Mouse (Mus musculus) embryonic facial prominence, embryonic 14.5 days (tissue): ENCODE measurements at regions not wholly inside any gene's neighbourhood (a gene's known extent, or its start where the extent isn't known, plus 50 kb on each side); places are given as distances from the start of the nearest gene placed in this dataset.
"Not testable (repeated sequence)": the region's sequence is repeated elsewhere in the genome, so short reads cannot be mapped to it uniquely, and the experiment has no call there.

Experiments
- ATAC-seq: fragments of 200-750 bp; cut with Nextera tagmentation; 2 replicates; pipeline ENCODE4 v1.8.0; 2017; ENCODE audit warnings: low read depth, moderate number of reproducible peaks, moderate TSS enrichment
- DNase-seq: peaks from one replicate; pipeline ENCODE4 v3.0.0-alpha.2; 2015; ENCODE audit warnings: low spot score
- H3K27ac ChIP-seq: fragments of 300-500 bp; sonication (generic); replicated peaks from 2 replicates; pipeline ENCODE4 v1.5.1; 2014; ENCODE audit warnings: low read depth, mild to moderate bottlenecking, low read length, moderate library complexity
- H3K27me3 ChIP-seq: fragments of 300-500 bp; sonication (generic); replicated peaks from 2 replicates; pipeline ENCODE4 v1.6.1; 2014; ENCODE audit warnings: low read length; ENCODE audit not compliant: control insufficient read depth, insufficient read depth
- H3K36me3 ChIP-seq: fragments of 300-500 bp; sonication (generic); 2 replicates; pipeline ENCODE4 v1.6.1; 2014; ENCODE audit warnings: low read length, mixed read lengths; ENCODE audit not compliant: control insufficient read depth, insufficient read depth
- H3K4me1 ChIP-seq: fragments of 300-500 bp; sonication (generic); 2 replicates; pipeline ENCODE4 v1.6.1; 2014; ENCODE audit warnings: antibody characterized with exemption, low read length; ENCODE audit not compliant: control insufficient read depth, insufficient read depth
- H3K4me2 ChIP-seq: fragments of 300-500 bp; sonication (generic); 2 replicates; pipeline ENCODE4 v1.6.1; 2014; ENCODE audit warnings: low read depth, mild to moderate bottlenecking, low read length, moderate library complexity, mixed read lengths
- H3K4me3 ChIP-seq: fragments of 300-500 bp; sonication (generic); 2 replicates; pipeline ENCODE4 v1.5.1; 2014; ENCODE audit warnings: low read depth, mild to moderate bottlenecking, low read length
- H3K9ac ChIP-seq: fragments of 300-500 bp; sonication (generic); 2 replicates; pipeline ENCODE4 v1.6.1; 2014; ENCODE audit warnings: low read depth, mild to moderate bottlenecking, low read length, moderate library complexity, mixed read lengths
- H3K9me3 ChIP-seq: fragments of 300-500 bp; sonication (generic); 2 replicates; pipeline ENCODE4 v1.6.1; 2016; ENCODE audit warnings: low read length; ENCODE audit not compliant: control insufficient read depth
- WGBS: fragments of 180-500 bp; shearing (Covaris S2); extraction: QIAGEN DNeasy Blood & Tissue Kit; methylation state at CpG from one replicate; pipeline ENCODE4 v1.1.7; 2014; 5-methylcytosine and 5-hydroxymethylcytosine counted together

DNA sequence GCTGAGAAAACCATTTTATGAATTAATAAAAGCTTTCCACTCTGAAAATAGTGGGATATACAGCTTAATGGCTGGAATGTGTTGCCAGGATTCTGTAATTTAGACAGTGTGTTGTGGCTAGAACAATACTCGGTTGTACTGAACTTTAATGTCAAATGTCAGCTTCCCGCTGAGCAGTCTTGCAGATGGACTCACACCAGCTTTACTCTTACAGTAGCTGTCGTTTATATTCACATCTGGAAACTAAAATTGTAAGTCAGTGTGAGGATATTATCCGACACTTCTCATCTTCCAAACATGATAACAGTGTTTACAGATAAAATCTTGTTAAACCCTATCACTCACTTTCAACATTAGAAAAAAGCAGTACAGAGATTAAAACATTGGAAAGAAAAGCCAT lies 328.3 kb upstream of the Gje1 start:
- 40% methylated on average over 4 of the region's 4 CpGs for WGBS
- H3K4me2 ChIP-seq = no peak overlapping the region
- H3K36me3 ChIP-seq = no peaks in the 10 kb centered on the region
- no peaks in the 10 kb centered on the region for H3K27me3 ChIP-seq
- no peaks in the 10 kb centered on the region for H3K9me3 ChIP-seq
- H3K9ac ChIP-seq = no peak overlapping the region
- no peaks in the 10 kb centered on the region for H3K4me1 ChIP-seq
- ATAC-seq (no peak), DNase-seq (no peak)
- no peak overlapping the region for H3K4me3 ChIP-seq
- no peak overlapping the region for H3K27ac ChIP-seq

DNA sequence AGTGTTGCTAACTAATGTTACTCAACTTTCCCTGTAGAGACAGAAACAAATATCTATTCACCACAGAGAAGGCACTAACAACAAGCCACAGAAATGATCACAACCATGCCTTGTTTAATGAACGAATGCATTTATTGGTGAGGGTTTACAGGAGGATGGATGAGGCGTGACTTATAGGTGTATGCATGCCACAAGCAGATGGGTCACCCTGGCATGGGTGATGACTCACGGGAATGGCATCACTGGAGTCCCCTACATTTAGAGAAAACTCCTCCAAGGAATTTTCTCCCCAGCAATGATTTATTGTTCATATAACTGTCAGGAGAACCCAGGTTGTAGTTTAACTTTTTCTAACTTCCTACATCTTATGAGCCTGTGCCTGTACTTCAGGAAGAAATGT lies 319.6 kb upstream of the Gje1 start:
- no peak overlapping the region for H3K27ac ChIP-seq
- no peak for DNase-seq
- H3K36me3 ChIP-seq = no peaks in the 10 kb centered on the region
- ATAC-seq = no peak
- no peak overlapping the region for H3K4me2 ChIP-seq
- no peaks in the 10 kb centered on the region for H3K27me3 ChIP-seq
- 84% methylated on average over 3 of the region's 3 CpGs for WGBS
- H3K9me3 ChIP-seq = no peaks in the 10 kb centered on the region
- no peaks in the 10 kb centered on the region for H3K4me1 ChIP-seq
- no peak overlapping the region for H3K4me3 ChIP-seq
- H3K9ac ChIP-seq = no peak overlapping the region

DNA sequence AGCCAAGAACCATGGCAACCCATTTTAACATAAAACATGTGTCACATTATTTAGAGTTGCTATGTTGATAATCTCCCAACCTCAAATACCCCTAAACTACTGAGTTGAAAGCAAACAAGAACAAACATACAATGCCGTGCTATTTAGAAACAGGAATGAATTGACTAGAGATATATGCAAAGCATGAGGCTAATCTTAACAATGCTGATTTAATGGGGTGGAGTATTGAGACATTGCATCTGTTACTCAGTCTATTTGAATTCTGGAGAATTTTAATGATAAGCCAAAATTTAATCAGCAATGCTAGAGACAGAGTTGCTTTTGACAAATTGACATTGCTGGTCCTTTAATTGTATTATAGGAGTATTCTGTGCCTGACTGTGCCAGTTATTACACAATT lies 313.5 kb upstream of the Gje1 start:
- Histone ChIP-seq H3K27ac (no peak overlapping the region), H3K36me3 (no peaks in the 10 kb centered on the region), H3K4me3 (no peak overlapping the region), H3K4me2 (no peak overlapping the region), H3K9ac (no peak overlapping the region), H3K9me3 (no peaks in the 10 kb centered on the region), H3K27me3 (no peaks in the 10 kb centered on the region), H3K4me1 (no peaks in the 10 kb centered on the region)
- peak; percentile 5 for DNase-seq
- 65% methylated on average over 1 of the region's 1 CpGs for WGBS
- no peak for ATAC-seq

DNA sequence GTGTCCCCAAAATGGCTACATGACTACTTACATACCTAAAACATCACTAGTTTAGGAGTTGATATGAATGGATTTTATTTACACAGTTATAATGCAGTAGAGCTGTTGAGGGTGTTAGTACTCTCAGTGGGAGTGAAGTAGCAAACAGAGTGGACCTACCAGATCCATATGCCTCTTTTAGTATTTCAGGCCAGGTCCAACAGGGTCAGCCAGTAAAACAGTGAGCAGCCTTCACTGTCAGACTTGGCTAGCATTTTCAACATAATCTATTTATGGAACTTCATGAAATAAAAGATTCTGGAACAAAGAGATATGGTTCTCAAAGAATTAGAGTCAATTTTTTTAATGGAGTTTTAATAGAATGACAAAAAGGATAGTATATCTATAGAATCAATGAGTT lies 311.1 kb upstream of the Gje1 start:
- DNase-seq (no peak), ATAC-seq (no peak)
- H3K36me3 ChIP-seq = no peaks in the 10 kb centered on the region
- no peaks in the 10 kb centered on the region for H3K4me1 ChIP-seq
- no peak overlapping the region for H3K4me3 ChIP-seq
- H3K27ac ChIP-seq = no peak overlapping the region
- H3K9ac ChIP-seq = no peak overlapping the region
- no peaks in the 10 kb centered on the region for H3K27me3 ChIP-seq
- H3K9me3 ChIP-seq = no peaks in the 10 kb centered on the region
- H3K4me2 ChIP-seq = no peak overlapping the region

DNA sequence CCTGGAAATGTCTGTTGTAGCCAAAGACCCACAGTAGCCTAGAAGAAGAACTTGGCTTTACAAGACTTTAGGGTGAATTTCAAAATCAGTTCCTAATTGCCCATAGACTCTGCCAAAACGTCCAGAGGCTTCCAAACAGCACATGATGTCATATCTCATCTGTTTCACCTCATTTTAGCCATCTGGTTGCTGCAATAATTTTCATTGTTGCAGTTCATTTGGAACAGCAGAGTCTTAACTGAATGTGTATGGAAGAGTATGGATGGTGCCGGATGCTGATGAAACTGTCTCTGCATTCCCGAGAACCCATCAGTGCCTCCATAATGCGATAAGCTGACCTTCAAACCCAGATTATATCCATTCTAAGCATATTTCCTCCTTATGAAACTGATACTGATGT lies 295.9 kb upstream of the Gje1 start:
- ATAC-seq (no peak), DNase-seq (no peak)
- Histone ChIP-seq H3K4me2 (no peak overlapping the region), H3K9me3 (no peaks in the 10 kb centered on the region), H3K27me3 (no peaks in the 10 kb centered on the region), H3K4me3 (no peak overlapping the region), H3K36me3 (no peaks in the 10 kb centered on the region), H3K9ac (no peak overlapping the region), H3K4me1 (no peaks in the 10 kb centered on the region), H3K27ac (no peak overlapping the region)
- WGBS = 75% methylated on average over 4 of the region's 4 CpGs

DNA sequence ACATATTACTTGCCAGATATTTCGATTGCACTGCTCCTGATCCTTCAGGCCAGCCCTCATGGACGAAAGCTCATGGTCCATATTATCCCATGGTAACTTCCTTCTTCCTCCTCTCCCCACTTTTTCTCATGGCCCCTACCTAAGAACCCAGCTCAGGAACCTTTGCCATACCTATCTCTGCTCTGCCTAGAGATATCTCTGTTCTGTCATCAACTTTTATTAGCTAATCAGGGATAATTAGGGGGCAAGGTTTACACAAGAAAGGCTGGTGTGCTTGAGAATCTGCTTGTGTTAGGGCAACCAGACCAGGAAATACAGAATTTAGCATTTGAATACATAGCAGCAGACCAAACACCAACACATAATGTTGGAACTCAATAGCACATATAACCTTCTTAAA lies 278.4 kb upstream of the Gje1 start:
- H3K4me3 ChIP-seq = no peak overlapping the region
- no peak overlapping the region for H3K9ac ChIP-seq
- no peaks in the 10 kb centered on the region for H3K4me1 ChIP-seq
- H3K36me3 ChIP-seq = no peaks in the 10 kb centered on the region
- 79% methylated on average over 2 of the region's 2 CpGs for WGBS
- H3K27ac ChIP-seq = no peak overlapping the region
- no peaks in the 10 kb centered on the region for H3K9me3 ChIP-seq
- H3K27me3 ChIP-seq = no peaks in the 10 kb centered on the region
- DNase-seq (no peak), ATAC-seq (no peak)
- no peak overlapping the region for H3K4me2 ChIP-seq

DNA sequence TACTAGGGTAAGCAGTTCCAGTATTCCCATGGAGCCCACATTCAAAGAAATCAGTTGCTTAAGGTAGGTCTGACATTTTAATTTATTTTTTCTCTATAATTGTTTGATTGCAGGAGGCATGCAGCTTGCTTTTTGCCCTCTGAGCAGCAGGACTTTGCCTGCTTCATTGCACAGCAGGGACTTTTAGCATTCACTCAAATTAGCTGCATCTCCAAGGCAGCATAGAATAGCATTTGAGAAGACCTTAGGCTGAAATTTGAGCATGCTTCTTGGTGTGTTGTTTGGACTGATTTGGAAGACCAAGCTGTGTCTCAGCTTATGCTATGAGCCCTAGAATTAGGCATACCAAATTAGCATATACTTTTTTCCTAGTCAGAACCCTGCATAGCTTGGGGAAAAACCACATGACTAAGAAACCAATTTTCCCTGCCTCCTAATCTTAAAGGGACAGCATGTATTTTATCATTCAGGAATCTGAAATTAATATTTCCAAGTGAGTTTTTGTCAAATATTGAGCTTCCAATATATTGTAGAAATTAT lies 271.7 kb upstream of the Gje1 start:
- Histone ChIP-seq H3K4me1 (no peaks in the 10 kb centered on the region), H3K27me3 (no peaks in the 10 kb centered on the region), H3K9ac (no peak overlapping the region), H3K27ac (no peak overlapping the region), H3K9me3 (no peaks in the 10 kb centered on the region), H3K4me2 (no peak overlapping the region), H3K4me3 (no peak overlapping the region), H3K36me3 (no peaks in the 10 kb centered on the region)
- no peak; the same call in 1 of the 2 replicates for ATAC-seq
- DNase-seq = peak; percentile 15

DNA sequence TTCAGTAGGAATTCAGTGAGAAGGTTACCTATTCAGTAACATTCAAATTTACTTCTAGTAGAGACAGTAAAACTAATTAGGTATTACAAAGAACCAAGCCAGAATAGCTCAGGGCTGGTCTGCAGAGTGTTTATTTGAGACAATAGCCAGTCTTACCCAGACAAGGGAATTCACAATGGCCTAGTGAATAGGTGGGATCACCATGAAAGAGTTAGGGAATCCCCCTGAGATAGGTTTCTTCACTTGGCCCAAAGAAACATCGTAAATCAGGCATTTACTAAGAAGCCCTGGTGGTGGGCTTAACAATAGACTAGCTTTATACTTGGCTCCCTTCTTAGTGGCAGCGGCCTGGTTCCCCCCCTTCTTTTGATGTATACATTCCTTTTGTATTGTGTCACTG lies 268.6 kb upstream of the Gje1 start:
- WGBS = 41% methylated on average over 2 of the region's 2 CpGs
- H3K9me3 ChIP-seq, ATAC-seq, H3K36me3 ChIP-seq, H3K4me3 ChIP-seq, H3K9ac ChIP-seq, DNase-seq, H3K4me1 ChIP-seq, H3K4me2 ChIP-seq, H3K27ac ChIP-seq, H3K27me3 ChIP-seq: not testable (repeated sequence)

DNA sequence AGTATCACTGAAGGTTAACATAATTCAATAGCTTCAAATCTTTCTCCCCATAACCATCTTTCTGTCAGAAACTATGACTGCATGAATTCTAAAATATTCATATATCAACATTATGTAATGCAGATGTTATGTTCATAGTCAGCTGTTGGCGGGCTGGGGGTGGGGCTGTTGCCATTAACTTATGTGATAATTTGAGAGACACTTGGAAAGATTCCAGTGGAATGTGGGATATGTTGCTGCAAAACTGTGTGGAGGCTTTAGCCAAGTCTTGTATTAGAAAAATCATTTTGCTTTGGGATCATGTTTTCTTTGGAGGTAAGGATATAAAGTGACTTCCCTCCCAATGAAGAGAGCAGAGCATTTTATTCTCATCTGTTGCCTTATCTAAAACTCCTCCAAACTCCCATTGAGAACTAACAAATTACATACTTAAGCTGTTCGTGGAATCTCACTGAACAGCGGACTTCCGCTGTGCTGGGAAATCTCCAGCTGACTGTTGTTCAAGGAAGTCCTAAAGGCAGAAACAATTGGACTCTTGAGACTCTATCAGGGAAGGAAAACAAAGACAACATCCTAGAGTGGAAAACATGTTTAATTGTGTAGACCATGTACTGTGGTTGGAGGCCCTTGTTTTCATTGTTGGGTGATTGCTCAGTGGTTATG lies 260.2 kb upstream of the Gje1 start:
- H3K4me3 ChIP-seq = no peak overlapping the region
- no peaks in the 10 kb centered on the region for H3K9me3 ChIP-seq
- no peak overlapping the region for H3K9ac ChIP-seq
- H3K27ac ChIP-seq = 0 out of 2 replicates have a peak overlapping the region, but pooled peaks have one; percentile 11
- DNase-seq (peak; percentile 90), ATAC-seq (peak; percentile 82)
- H3K4me2 ChIP-seq = no peak overlapping the region
- H3K4me1 ChIP-seq = no peaks in the 10 kb centered on the region
- no peaks in the 10 kb centered on the region for H3K27me3 ChIP-seq
- 18% methylated on average over 4 of the region's 4 CpGs for WGBS
- H3K36me3 ChIP-seq = no peaks in the 10 kb centered on the region
